Mouse (Mus musculus) thymus, postnatal 4 days (tissue): ENCODE measurements around the gene Cited4.

Source experiments
- DNase-seq: peaks from one replicate; pipeline ENCODE4 v3.0.0; 2021

Cited4 gene

GRCm38 (mm10) chr4:120666358-120667024, at the start of gene Cited4:
TSS of gene Cited4 (plus strand) at chr4:120666572.
- peak; percentile 92 for DNase-seq

GRCm38 (mm10) chr4:120627728-120628127, 38.6 kb upstream of the Cited4 start:
- DNase-seq = no peak

- DNase-seq = no peak
Measured at GRCm38 (mm10) chr4:120630218-120630931, 36.0 kb upstream of the Cited4 start.

- no peak for DNase-seq
Measured at GRCm38 (mm10) chr4:120631828-120632227, 34.5 kb upstream of the Cited4 start.

GRCm38 (mm10) chr4:120635351-120635750, 31.0 kb upstream of the Cited4 start:
- no peak for DNase-seq

- no peak for DNase-seq
Measured at GRCm38 (mm10) chr4:120641946-120642345, 24.4 kb upstream of the Cited4 start.

GRCm38 (mm10) chr4:120643899-120644298, 22.5 kb upstream of the Cited4 start:
- DNase-seq = no peak

- peak; percentile 16 for DNase-seq
Measured at GRCm38 (mm10) chr4:120649369-120650207, 16.8 kb upstream of the Cited4 start.

- DNase-seq = no peak
Measured at GRCm38 (mm10) chr4:120650208-120650592, 16.2 kb upstream of the Cited4 start.

GRCm38 (mm10) chr4:120655898-120656297, 10.5 kb upstream of the Cited4 start:
- DNase-seq = no peak

- no peak for DNase-seq
Measured at GRCm38 (mm10) chr4:120660485-120660884, 5.9 kb upstream of the Cited4 start.

GRCm38 (mm10) chr4:120664601-120665000, 1.8 kb upstream of the Cited4 start:
- DNase-seq = no peak

GRCm38 (mm10) chr4:120665144-120665700, 1.1 kb upstream of the Cited4 start:
- peak; percentile 33 for DNase-seq

GRCm38 (mm10) chr4:120665782-120666181, 590 bp upstream of the Cited4 start:
- DNase-seq = no peak

- peak; percentile 80 for DNase-seq
Measured at GRCm38 (mm10) chr4:120667045-120667501, 701 bp downstream of the Cited4 start.

- DNase-seq = no peak
Measured at GRCm38 (mm10) chr4:120667555-120667954, 1.2 kb downstream of the Cited4 start.

- no peak for DNase-seq
Measured at GRCm38 (mm10) chr4:120668551-120668950, 2.2 kb downstream of the Cited4 start.

GRCm38 (mm10) chr4:120669585-120669984, 3.2 kb downstream of the Cited4 start:
- no peak for DNase-seq

GRCm38 (mm10) chr4:120671046-120671445, 4.7 kb downstream of the Cited4 start:
- no peak for DNase-seq

- DNase-seq = no peak
Measured at GRCm38 (mm10) chr4:120673606-120674005, 7.2 kb downstream of the Cited4 start.

- DNase-seq = no peak
Measured at GRCm38 (mm10) chr4:120674775-120675451, 8.5 kb downstream of the Cited4 start.

GRCm38 (mm10) chr4:120675640-120676039, 9.3 kb downstream of the Cited4 start:
- DNase-seq = no peak
